8 mouse cellular contexts compared by ENCODE assay signal in the genomic region with DNA sequence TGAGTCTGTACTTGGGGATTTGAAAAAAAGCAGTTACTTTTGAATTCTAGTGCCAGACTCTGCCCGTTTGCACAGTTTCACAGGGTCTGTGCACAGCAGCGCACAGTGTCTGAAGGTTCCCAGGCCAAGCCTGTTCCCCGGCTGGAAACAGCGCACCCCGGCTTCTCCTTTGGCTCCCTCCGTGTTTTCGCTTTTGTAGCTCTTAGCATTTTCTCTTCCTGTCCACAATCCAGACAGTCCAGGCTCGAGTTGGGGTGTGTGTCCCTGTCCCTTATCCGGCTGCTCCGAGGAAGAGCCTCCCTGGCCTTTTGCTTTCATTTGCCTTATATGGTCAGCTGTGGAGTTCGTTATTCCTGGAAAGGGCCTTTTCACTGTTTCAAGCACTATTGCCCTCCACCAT.
DNase-seq lines count a peak whose midpoint lies in the region; ATAC-seq lines count a peak whose summit lies in the region.
"Had no signal": no experiment of that assay in that cellular context is flagged by ENCODE, and none has a peak within 500 bp of the region (broad histone marks: within the 10 kb centered on the region; RNA-seq: fewer than 3 reads in every experiment).

No protein-coding gene starts in this region.

- peak overlapping the region; percentile 67 for H3K4me2 ChIP-seq in heart, embryonic 15.5 days
- peak overlapping the region; percentile 26 for H3K4me2 ChIP-seq in limb, embryonic 12.5 days
- H3K4me2 ChIP-seq: neural tube, embryonic 12.5 days had no signal

- WGBS in heart, embryonic 15.5 days, result 11% methylated on average over 11 of the region's 11 CpGs
- 45% methylated on average over 11 of the region's 11 CpGs for WGBS in limb, embryonic 12.5 days

- H3K9ac ChIP-seq in heart, embryonic 15.5 days, result peak overlapping the region; percentile 58
- no peak overlapping the region for H3K9ac ChIP-seq in limb, embryonic 12.5 days (replicated peaks)
- H3K9ac ChIP-seq: neural tube, embryonic 12.5 days had no signal

- peaks cover 53% of the 10 kb centered on the region for H3K4me1 ChIP-seq in heart, embryonic 15.5 days (replicated peaks)
- H3K4me1 ChIP-seq in limb, embryonic 12.5 days (replicated peaks), result peaks cover 20% of the 10 kb centered on the region

- H3K27ac ChIP-seq in heart, embryonic 15.5 days, result peak overlapping the region; percentile 86
- peak overlapping the region; percentile 37; the same call in 1 of the 2 replicates for H3K27ac ChIP-seq in limb, embryonic 12.5 days
- H3K27ac ChIP-seq: neural tube, embryonic 12.5 days had no signal

- peak overlapping the region; percentile 40 for H3K4me3 ChIP-seq in heart, embryonic 15.5 days
- H3K4me3 ChIP-seq in limb, embryonic 12.5 days (replicated peaks), result no peak overlapping the region
- H3K4me3 ChIP-seq: neural tube, embryonic 12.5 days had no signal

- DNase-seq in adrenal gland, postnatal 14 days, result peak; percentile 64
- DNase-seq in embryo, embryonic 10.5 days (ENCODE audit: low spot score), result peak; percentile 40
- no peak for DNase-seq in frontal cortex, adult 2 months (ENCODE audit: extremely low spot score in 1 of 2, low spot score in 1 of 2)

- no peaks in the 10 kb centered on the region for H3K27me3 ChIP-seq in heart, embryonic 15.5 days
- H3K27me3 ChIP-seq in limb, embryonic 12.5 days, result no peaks in the 10 kb centered on the region
- H3K27me3 ChIP-seq: neural tube, embryonic 12.5 days had no signal

- H3K9me3 ChIP-seq in heart, embryonic 15.5 days (replicated peaks), result no peaks in the 10 kb centered on the region
- no peaks in the 10 kb centered on the region for H3K9me3 ChIP-seq in limb, embryonic 12.5 days
- H3K9me3 ChIP-seq: neural tube, embryonic 12.5 days had no signal

- no peaks in the 10 kb centered on the region for H3K36me3 ChIP-seq in heart, embryonic 15.5 days
- no peaks in the 10 kb centered on the region for H3K36me3 ChIP-seq in limb, embryonic 12.5 days
- H3K36me3 ChIP-seq: neural tube, embryonic 12.5 days had no signal

- peak; percentile 52 for ATAC-seq in heart, embryonic 15.5 days (replicated peaks; ENCODE audit: insufficient number of reproducible peaks, insufficient read depth, low FRiP score, low read depth)
- peak; percentile 45; the same call in 1 of the 2 replicates for ATAC-seq in limb, embryonic 12.5 days (ENCODE audit: insufficient number of reproducible peaks, insufficient read depth, low FRiP score, low TSS enrichment, low read depth)
- ATAC-seq in megakaryocyte-erythroid progenitor cell, adult 5-6 weeks (replicated peaks; ENCODE audit: low FRiP score, low TSS enrichment, poor library complexity, severe bottlenecking), result peak; percentile 30
- ATAC-seq in monocyte, adult 5-6 weeks (replicated peaks; ENCODE audit: insufficient number of reproducible peaks, low FRiP score, low TSS enrichment, poor library complexity, severe bottlenecking), result no peak

Comparison
In these comparisons a context has a peak if more than half of its experiments do, and no peak if none do; other contexts are left out.
1. DNase-seq: peak in adrenal gland, postnatal 14 days (single experiment) and embryo, embryonic 10.5 days (single experiment); none in frontal cortex, adult 2 months (0 of 2).